Mouse (Mus musculus): Measurements from ENCODE around the gene Cenpf.
"Not testable (repeated sequence)": the region's sequence is repeated elsewhere in the genome, so short reads cannot be mapped to it uniquely, and the experiment has no call there.

The Cenpf gene

DNA sequence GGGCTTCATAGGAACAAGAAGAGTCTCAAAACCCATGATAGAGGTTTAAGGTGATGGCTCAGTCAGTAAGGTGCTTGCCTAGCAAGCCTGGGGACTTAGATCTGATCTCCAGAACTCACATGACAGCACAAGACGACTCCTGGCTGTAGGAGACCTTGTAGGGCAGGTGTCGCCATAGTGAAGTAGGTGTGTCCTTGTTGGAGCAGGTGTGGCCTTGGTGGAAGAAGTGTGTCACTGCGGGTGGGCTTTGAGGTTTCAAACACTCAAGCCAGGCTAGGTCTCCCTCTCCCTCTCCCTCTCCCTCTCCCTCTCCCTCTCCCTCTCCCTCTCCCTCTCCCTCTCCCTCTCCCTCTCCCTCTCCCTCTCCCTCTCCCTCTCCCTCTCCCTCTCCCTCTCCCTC, 4.6 kb upstream of the Cenpf start:
- DNase-seq, result not testable (repeated sequence)

DNA sequence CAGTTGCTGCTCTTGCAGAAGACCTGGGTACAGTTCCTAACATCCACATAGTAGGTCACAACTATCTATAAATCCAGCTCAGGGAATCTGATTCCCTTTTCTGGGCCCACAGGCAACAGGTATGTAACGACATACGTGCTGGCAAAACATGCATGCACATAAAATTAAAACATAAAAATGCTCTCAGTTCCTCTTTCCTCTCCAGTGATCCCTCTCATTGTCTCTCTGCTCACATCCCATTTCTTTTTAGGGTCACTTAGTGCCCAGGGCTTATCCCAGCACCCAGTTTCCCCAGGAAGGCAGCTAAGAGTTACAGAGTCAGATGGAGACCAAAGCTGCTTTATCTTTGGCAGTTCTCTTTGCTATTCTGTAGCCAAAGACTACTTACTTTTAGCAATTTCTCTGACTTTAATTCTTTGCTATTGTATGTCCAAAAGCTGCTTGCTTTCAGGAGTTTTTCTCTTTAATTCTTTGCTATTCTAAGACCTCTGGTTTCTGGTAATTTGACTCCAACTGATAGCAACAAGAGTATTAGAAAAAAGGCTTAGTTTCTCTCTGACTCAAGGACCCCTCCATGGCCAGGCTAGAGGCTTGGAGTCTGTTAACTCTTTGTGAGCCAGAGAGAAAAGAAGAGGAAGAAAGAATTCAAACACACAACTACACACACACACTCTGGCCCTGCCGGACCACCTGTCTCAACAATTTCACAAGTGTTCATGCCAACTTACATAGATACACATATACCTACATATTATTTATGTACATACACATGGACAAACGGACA, 1.4 kb upstream of the Cenpf start:
- no peak for DNase-seq

DNA sequence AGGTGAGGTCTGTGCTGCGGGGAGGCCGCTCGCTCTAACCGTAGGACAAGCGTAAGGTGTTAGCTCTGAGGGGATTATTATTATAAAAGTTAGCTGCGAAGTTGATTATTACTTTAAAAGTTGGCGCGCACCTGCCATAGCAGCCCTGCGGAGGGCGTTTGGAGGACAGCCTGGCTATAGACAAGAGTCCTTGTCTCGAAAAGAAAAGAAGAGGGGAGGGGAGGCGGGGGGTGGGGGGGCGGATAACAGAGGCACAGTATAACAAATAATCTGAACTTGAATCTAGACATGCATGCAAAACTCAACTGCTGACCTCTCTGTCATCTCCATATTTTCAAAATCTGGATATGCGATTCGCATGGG, 483 bp upstream of the Cenpf start:
- no peak for DNase-seq

DNA sequence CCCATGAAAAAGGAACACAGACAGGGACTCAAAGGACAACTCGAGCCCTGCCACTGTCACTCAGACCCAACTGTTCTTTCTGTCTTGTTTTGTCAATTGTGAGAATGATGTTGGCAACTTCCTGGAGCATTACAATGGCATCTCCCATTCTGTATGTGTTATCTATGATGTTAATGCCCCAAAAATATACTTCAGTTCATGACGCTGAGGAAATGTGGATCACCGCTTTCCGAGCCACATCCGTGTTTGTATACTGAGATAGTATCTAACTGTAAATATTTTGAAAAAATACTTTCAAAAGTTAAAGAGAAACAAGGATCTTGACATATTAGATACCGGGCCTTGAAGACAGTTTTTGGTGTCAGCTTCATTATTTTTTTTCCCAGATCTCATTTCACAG, 1.9 kb downstream of the Cenpf start:
- DNase-seq, result no peak

DNA sequence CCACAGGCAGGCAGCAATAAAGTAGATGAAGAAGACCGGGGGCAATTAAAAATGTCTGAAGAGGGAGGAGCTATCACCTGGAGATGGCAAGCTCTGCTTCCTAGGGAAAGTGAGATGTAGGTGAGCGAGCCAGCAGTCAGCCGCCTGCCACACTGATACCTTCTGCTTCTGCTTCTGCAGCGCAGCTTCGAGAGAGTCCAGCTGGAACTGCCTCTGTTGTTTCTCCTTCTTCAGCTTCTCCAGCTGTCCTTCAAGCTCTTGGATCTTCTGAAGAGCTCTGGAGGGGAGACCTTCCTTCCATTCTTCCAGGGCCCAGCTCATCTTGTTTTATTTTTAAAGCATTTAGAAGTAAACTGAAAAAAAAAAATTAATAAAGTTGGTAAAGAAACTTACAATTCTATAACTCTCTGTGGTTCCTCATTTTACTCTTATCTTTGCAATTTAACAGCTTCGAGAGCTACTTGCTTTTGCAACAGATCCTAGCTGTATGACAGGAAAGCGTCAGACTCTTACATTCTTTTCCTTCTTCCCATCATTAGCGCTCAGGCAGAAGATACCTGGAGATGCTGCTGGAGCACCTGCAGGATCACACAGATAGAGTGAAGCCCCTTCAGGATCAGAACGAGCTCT, 3.0 kb downstream of the Cenpf start:
- no peak for DNase-seq

DNA sequence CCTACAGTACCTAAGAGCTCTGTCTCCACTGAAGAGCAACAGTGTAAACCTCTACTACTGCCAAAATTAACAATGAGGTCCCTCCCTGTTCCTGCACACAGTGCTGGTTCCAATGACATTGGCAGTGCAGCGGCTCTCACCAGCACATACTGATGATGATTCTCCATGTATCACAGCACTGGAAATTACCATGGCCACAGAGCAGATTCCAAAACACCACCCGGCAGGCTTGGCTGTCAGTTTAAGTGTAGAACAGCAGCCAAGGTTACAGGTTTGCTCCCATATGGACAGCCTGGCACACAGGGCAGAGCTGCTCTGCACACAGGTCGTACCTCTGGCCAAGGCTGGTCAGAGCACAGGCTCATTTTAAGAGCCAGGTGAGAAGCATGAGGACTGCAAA, 8.3 kb downstream of the Cenpf start:
- peak; percentile 22 for DNase-seq

DNA sequence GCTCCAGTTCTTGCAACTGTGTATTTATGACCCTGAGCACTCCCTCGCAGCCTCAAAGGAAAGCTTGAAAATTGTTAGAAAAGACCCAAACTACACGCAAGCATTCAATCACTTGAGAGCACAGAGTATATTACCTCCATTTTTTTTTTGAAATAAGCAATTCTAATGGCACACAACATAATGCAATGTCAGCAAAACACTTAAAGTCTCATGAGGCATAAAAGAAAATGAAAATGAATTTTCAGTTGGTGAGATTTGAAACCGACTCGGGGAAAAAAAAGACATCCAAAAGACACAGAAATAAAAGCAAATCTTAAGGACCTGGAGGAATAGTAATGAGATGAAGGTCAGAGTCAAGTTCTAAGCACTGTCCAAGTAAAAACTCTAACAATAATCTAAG, 11.9 kb downstream of the Cenpf start:
- no peak for DNase-seq

DNA sequence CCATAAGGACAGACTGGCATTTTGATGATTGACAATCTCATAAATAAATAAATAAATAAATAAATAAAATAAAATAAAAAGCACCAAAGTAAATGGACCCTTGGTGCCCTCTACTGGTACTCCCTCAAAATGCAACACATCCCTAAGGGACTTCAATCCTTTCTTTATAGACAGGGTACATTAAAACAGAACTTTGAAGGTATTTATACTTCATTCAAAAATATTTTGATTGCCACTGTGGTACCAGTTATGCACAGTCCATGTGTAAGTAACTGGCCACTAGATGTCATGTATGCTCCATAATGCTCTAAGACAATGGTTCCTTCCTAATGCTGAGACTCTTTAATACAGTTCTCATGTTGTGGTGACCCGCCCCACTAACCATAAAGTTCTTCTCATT, 12.5 kb downstream of the Cenpf start:
- DNase-seq, result no peak

DNA sequence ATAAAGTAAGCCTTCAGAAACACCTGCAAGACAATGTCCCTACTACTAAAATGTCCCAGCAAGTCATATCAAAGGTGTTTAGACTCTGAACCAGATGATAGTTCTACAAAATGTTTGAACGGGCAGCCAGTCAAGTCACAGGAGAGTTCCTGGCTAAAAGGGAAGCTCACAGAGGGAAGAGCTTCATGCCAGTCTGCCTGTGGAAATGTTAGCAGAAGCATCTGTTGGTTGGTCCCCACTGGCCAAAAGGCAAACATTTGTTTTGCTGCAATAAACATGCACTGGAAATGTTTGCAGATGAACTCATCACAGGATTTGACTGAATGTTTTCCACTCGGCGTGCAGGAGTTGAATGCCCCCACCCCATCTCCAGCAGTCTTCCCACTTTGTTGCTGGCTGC, 21.9 kb downstream of the Cenpf start:
- DNase-seq, result no peak

DNA sequence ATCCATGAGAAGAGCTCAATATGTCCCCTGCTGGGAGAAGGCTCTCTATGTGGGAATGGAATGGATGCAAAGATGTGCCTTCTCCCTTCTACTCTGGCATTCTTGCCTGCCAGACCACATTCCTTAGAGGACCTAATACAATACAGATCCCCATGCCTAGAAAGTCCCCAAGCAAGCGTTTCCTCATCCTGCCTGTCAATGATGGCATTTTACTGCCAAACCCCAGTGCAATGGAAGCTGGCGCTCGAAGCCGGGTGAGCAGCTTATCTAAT, 23.1 kb downstream of the Cenpf start:
- no peak for DNase-seq

DNA sequence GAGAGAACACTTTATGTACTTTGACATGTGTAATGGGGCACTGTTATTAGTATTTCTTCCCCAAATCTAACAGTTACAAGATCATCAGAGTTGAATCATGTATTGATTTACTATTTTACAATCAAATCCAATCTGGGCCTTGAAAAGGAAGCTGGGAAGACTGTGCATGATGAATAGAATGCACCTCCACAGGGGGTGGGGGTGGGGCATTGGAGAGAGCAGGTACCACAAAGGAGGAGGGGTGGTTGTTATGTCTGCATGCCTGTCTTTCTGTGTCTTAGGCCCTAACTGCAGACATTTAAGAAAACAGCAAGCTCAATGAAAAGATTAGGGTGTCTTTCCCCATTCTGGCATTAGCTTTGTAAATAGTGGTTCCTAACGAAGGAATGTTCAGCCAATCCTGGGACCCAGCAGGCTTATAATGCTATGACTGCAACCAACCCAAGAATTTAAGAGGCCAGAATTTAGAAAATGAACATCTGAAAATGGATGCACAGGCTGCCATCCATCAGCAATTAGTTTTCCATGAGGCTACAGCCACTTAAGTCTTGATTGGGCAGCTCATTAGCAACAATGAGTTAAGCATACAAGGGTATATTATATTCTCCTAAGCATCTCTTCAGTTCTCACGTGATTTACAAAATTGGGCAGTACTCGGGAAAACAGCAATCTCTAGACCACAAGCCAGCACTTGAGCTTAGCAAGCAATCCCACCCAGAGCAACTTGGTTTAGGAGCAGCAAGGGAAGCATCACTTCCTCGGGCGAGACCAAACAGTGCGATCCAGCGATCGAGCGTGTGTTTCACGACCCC, 23.6 kb downstream of the Cenpf start:
- no peak for DNase-seq

DNA sequence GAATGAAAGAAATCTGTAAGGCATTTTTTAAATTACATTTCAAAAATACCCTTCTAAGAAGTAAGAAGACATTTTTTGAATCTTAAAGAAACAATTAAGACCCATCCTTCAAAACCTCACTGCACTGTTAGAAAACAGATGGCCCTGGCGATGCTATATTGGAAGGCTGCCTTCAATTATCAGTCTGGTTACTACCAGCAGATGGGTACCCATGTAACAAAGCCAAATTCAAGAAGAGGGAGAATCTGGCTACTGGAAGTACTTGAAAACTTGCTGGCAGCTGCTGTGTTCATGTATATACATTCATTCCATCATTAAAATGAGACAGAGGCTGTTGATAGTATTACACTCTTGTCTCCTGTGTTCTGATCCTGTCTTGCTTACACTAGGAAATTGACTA, 24.4 kb downstream of the Cenpf start:
- peak; percentile 81 for DNase-seq

DNA sequence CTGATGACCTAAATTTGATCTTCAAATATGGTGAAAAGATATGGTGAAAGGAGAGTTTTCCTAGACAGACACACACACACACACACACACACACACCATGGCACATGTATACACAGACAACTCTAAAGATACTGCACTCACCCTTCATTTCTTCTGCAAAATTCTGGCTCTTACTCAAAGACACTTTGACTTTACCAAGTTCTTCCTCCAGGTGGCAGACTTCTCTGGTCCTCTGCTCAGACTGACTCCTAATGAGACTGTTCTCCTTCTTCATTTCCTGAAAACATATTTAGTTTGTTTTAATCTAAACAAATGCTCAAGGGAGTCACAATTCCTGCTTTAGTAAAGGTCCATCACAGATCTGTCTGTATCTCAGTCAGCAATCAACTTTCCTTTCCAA, 26.0 kb downstream of the Cenpf start:
- no peak for DNase-seq

DNA sequence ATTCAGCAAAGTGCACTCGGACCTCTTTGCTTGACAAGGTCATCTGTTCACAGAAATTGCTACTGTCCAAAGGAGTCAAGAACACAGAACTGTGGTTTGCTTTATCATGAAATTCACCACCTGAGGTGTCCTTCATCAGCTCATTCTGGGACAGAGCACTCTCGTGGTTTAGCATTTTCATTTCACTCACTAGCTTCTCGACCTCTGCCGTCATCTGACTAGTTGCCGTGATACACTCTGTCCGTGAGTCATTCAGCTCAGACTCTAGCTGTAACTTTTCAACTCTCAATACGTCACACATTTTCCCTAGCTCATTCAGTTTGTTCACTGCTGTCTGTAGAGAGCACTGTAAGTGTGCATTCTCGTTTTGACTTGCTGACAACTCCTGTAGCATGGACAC, 30.5 kb downstream of the Cenpf start:
- DNase-seq, result no peak

DNA sequence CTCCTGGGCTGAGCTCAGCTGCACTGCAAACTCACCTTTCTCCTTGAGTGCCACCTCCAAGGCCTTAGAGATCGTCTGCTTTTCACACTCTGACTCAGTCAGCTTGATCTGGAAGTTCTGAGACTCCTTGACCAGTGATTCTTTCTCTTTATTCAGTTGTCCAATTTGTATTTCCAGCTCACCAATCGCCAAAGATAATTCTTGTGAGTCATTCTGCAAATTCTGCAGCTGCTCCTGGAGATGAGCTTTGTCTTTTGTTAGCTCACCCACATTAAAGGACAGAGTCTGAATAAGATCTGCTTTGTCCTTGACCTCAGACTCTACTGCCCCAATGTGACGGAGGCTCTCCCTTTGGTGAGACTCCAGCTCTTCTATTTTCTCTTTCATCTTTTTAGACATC, 34.1 kb downstream of the Cenpf start:
- DNase-seq, result no peak

DNA sequence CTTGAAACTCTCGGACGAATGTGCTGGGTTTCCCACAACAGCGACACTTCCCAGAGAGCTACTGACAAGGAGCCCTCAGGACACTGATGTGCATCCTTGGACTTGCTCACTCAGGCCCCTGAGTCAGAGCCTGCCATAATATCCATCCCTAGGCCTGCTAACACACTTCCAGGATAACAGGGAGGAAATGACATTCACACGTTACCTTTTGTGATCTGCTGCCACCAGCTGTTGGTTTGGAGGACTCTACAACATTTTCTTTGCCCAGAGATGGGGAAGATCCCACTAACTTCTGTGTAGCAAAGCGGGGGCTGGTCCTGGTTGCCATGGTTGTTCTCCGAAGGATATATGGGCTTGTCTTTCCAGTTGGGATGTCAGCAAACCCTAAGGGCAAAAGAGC, 41.3 kb downstream of the Cenpf start:
- no peak for DNase-seq

DNA sequence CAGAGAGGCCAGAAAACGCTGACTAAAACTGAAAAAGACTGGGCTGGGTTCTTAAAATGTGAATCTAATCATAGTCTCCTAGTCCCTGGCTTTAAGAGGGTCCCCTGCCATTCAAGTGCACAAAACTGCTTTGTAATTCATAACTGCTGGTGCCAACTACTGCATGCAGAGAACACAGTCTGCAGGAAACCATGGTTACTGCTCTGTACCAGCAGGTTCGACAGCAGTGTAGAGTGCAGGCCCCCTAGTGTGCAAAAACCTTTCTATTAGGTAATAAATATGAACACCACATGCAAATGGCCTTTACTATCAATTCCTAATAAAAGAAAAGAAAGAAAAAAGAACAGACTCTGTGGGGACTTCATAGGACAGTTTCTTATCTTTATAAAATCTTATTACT, 42.5 kb downstream of the Cenpf start:
- DNase-seq, result peak; percentile 61

DNA sequence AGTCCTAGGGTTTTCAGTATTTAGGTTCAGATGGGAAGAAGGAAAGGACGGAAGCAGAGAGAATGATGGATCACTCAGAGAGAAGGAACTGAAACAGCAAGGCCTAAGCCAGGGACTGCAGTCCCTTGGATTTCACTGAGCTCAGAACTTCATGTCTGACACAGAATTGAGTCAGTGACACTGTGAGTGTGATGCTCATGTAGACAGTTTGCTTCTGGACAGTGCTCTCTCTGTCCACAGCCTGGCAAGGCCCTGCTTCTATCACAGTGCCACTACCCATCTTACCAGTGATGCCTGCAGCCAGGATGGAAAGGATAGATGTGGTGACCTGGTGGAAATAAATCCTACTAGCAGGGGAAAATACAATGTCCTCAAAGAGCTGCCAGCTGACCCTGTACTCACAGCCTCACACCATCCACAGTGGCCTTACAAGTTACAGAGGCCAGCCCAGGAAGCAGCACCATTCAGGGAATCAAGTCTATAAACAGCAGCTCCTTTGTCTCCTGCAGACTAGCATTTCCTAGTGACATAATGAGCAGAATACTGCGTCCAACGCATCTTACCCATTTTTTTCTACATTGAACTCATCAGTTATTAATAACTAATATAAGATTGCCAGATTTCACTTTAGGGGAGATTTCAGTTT, 43.1 kb downstream of the Cenpf start:
- no peak for DNase-seq

DNA sequence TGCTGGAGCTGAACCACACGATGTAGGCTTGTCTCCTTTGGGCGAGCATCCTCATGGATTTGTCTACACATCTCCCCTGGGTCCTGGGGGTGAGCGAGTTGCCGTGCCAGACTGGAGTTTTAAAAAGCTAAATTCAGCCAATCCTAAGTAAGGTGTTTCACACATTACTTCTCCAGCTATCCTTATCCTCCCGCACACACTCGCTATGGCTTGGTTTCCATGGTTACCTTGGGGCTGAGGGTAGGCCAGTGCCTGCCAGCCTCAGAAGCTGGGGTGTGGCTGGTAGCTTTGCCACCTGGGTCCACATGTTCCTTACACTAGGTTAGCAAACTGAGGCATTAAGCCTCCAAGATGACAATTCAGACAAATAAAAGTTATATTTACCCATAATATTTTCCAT, 48.3 kb downstream of the Cenpf start:
- no peak for DNase-seq

DNA sequence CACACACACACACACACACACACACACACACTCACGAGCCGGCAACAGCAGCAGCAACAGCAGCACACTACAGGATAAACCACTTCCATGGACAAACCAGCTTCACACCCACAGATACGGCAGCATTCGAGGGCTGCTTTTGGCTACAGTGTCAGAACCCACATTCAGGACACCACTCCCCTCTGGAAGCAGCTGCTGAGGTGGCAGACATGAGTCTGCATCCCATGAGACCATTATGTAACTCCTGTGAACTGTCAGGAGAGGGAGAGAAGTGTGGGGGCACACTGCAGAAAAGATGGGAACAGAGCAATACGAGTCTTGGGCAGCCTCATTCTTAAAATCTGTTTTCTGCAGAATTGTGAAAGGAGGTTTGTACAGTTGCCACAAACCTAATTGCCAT, 54.1 kb downstream of the Cenpf start:
- DNase-seq, result no peak

DNA sequence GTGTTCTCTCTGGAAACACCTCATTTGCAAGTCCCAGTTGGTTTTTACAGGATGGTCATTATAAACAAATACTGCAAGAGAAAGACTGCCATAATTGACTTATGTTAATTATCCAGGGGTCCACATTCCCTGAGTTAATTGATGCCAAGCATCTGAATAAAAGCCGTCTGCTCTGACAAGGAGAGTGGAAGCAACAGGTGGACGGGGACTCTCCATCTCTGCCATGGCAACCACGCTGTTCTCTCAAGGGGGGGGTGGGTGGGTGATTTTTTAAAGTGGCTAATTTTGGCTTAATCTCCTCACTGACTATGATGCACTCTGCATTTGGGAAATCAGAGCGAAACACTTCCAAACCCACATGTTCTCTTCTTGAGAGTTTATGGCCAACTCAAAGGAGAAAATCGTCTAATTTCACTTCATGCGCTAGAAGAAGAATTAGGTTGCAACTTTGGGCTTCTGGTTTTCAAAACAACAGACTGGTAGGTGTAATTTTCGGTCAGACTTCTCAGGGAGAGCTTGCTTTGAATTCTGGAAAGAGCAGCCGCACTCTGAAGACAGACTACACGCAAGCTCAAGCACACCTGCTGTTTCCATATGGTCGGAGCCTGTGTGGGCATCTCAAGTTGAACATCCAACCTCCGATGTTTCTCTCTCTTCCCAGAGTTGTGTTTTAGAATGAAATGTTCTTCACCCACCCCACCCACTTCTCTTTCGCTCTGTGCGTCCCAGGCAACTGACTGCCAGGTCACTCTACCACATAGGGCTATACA, 55.8 kb downstream of the Cenpf start:
- peak; percentile 79 for DNase-seq

DNA sequence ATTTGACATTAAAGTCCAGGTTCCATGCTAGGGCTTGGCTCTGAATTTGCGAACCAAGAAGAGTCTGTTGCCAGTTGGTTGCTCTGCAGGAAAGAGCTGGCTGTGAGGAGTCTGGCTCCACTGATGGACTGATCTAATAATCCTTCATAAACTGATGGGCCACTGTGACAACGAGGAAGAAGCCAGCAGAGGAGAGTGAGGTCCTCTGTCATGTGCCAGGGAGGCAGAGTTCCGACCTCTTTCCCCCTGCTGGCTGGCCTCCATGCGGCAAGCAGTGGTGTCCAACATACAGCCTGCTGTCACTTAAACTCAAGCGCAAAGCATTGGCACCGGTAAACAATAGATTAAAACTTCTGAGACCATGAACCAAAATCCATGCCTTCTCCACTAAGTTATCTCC, 57.9 kb downstream of the Cenpf start:
- DNase-seq, result no peak

Measured in layer of hippocampus, adult 9-11 months (tissue).